Mouse (Mus musculus): ENCODE data around the gene Gm6899. TPM values are rescaled to one million over a fixed set of nuclear protein-coding genes. Genes with fewer than 3 reads are reported as not detected.

The Gm6899 gene
- polyA plus RNA-seq, 1 experiment from 2014 or later, result not detected

DNA sequence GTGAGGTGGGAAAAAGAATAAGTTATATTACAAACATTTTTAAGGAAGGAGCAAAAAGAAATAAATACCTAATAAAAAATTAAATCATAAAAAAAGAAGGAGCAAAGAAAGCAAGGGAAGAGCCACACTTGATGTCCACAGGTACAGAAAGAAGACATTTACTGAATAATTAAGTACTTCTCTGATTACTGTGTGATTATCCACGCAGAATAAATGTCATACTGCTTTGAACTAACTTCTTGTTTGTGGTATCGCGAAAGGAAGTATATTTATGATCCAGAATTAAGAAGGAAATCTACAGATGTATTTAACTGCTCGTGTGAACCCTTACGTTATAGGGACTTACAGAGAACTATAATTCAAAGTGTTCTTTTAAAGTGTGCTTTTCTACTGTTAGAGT, 29.7 kb downstream of the Gm6899 start:
- Histone ChIP-seq H3K9me3 (replicated peaks; ENCODE audit: control insufficient read depth, low read length) (no peaks in the 10 kb centered on the region), H3K9ac (ENCODE audit: low read length) (no peak overlapping the region), H3K27me3 (replicated peaks; ENCODE audit: control insufficient read depth, insufficient read depth, low read length) (no peaks in the 10 kb centered on the region), H3K4me1 (ENCODE audit: control insufficient read depth, insufficient read depth, low read length) (no peaks in the 10 kb centered on the region), H3K4me2 (ENCODE audit: low read length) (no peak overlapping the region), H3K36me3 (ENCODE audit: control insufficient read depth, insufficient read depth, low read length) (no peaks in the 10 kb centered on the region), H3K4me3 (ENCODE audit: low read depth, low read length) (no peak overlapping the region), H3K27ac (ENCODE audit: low read depth, low read length) (no peak overlapping the region)
- ATAC-seq (no peak), DNase-seq (ENCODE audit: low spot score) (no peak)
- WGBS, result 88% methylated on average over 5 of the region's 5 CpGs

DNA sequence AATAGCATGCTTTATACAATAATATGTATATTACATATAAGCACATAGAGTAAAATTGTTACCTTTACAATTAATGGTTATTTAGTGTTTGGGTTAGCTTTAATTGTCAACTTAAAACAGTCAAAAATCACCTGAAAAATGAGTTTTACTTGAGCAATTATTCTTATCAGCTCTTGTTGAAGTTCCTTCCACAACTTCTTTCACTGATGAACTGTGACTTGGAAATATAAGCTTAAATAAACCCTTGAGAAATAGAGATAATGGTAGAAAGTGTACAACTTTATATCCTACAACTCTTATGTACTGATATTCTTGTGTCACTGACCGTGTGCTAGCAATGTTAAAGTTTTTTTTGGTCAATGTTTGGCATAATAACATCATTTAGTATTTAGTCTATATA, 43.2 kb downstream of the Gm6899 start:
- DNase-seq (ENCODE audit: low spot score) (no peak), ATAC-seq (no peak)
- no peaks in the 10 kb centered on the region for H3K27me3 ChIP-seq (replicated peaks; ENCODE audit: control insufficient read depth, insufficient read depth, low read length)
- no peak overlapping the region for H3K4me3 ChIP-seq (ENCODE audit: low read depth, low read length)
- 85% methylated on average over 1 of the region's 1 CpGs for WGBS
- no peak overlapping the region for H3K9ac ChIP-seq (ENCODE audit: low read length)
- no peak overlapping the region for H3K27ac ChIP-seq (ENCODE audit: low read depth, low read length)
- H3K4me2 ChIP-seq (ENCODE audit: low read length), result no peak overlapping the region
- no peaks in the 10 kb centered on the region for H3K36me3 ChIP-seq (ENCODE audit: control insufficient read depth, insufficient read depth, low read length)
- H3K9me3 ChIP-seq (replicated peaks; ENCODE audit: control insufficient read depth, low read length), result no peaks in the 10 kb centered on the region
- no peaks in the 10 kb centered on the region for H3K4me1 ChIP-seq (ENCODE audit: control insufficient read depth, insufficient read depth, low read length)

DNA sequence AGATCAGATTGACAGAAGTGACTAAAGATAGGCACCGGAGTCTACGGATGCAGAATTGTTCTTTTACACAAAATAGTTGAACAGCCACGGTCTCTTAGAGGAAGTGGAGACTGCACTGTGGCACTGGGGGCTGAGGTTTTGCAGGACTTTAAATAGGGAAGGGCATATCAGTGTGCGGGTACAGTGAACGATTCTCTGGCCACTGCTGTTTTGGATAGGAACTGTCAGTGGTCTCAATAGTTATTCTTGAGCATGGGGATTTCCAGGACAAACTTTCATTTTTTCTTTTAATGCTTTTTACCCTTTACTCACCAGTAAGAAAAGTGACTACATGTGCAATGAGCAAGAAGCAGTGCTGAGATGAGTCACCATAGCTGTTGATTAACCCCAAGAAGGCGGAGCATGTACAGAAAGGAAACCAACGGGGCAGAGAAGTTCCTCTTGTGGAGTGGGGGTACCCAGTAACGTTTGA, 47.3 kb downstream of the Gm6899 start:
- Histone ChIP-seq H3K9ac (ENCODE audit: low read length) (no peak overlapping the region), H3K36me3 (ENCODE audit: control insufficient read depth, insufficient read depth, low read length) (no peaks in the 10 kb centered on the region), H3K4me1 (ENCODE audit: control insufficient read depth, insufficient read depth, low read length) (no peaks in the 10 kb centered on the region), H3K27ac (ENCODE audit: low read depth, low read length) (no peak overlapping the region), H3K4me2 (ENCODE audit: low read length) (no peak overlapping the region), H3K9me3 (replicated peaks; ENCODE audit: control insufficient read depth, low read length) (peaks cover 5% of the 10 kb centered on the region; the same call in 1 of the 2 replicates), H3K4me3 (ENCODE audit: low read depth, low read length) (no peak overlapping the region), H3K27me3 (replicated peaks; ENCODE audit: control insufficient read depth, insufficient read depth, low read length) (no peaks in the 10 kb centered on the region)
- no peak for ATAC-seq
- no peak for DNase-seq (ENCODE audit: low spot score)
- 80% methylated on average over 8 of the region's 8 CpGs for WGBS

DNA sequence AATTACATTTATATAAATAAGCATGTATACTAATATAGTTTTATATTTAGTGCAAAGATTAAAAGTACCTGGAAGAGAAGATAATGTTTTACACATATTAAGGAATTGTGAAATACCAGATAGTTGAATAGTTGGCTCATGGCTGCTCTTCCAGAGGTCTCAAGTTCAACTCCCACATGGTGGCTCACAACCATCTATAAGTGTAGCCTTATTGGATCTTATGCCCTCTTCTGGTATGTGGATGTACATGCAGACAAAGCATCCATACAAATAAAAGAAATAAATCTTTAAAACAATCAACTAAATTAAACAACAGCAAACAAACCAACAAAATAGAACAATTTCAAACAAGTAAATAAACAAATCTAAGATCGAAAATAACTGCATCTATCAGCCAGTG, 49.1 kb downstream of the Gm6899 start:
- Histone ChIP-seq H3K9me3 (replicated peaks; ENCODE audit: control insufficient read depth, low read length) (peaks cover 5% of the 10 kb centered on the region; the same call in 1 of the 2 replicates), H3K36me3 (ENCODE audit: control insufficient read depth, insufficient read depth, low read length) (no peaks in the 10 kb centered on the region), H3K27ac (ENCODE audit: low read depth, low read length) (no peak overlapping the region), H3K27me3 (replicated peaks; ENCODE audit: control insufficient read depth, insufficient read depth, low read length) (no peaks in the 10 kb centered on the region), H3K4me2 (ENCODE audit: low read length) (no peak overlapping the region), H3K9ac (ENCODE audit: low read length) (no peak overlapping the region), H3K4me3 (ENCODE audit: low read depth, low read length) (no peak overlapping the region), H3K4me1 (ENCODE audit: control insufficient read depth, insufficient read depth, low read length) (no peaks in the 10 kb centered on the region)
- WGBS, result 100% methylated on average over 1 of the region's 1 CpGs
- ATAC-seq (no peak), DNase-seq (ENCODE audit: low spot score) (no peak)

Other genes with a start within 250 kb of the Gm6899 start
- gene Fancl, start 207.1 kb upstream of the Gm6899 start, polyA plus RNA-seq (2014; fragmentation: Nextera tagmentation; extraction: Ambion mirVana), result 15.8 and 16.0 TPM in 2 replicates
- 8.6 and 10.2 TPM in 2 replicates for gene Vrk2, start 758 bp downstream of the Gm6899 start, polyA plus RNA-seq (2014; fragmentation: Nextera tagmentation; extraction: Ambion mirVana)

All from forebrain, embryonic 14.5 days (tissue).